Mouse (Mus musculus) cerebral cortex, adult 2 months (tissue): ENCODE data around the gene Ankrd28.

ENCODE experiments used
- WGBS: fragments of 180-500 bp; shearing (Covaris S2); methylation state at CpG from one replicate; pipeline ENCODE4 v1.1.7; 2018; 5-methylcytosine and 5-hydroxymethylcytosine counted together

Gene Ankrd28

GRCm38 (mm10) chr14:31793979-31794775 is 36.3 kb downstream of the Ankrd28 start:
- WGBS, result 40% methylated on average over 4 of the region's 4 CpGs

- 43% methylated on average over 1 of the region's 1 CpGs for WGBS
These were observed 39.7 kb downstream of the Ankrd28 start for GRCm38 (mm10) chr14:31790797-31791196.

GRCm38 (mm10) chr14:31786906-31787305 is 43.5 kb downstream of the Ankrd28 start:
- 49% methylated on average over 2 of the region's 2 CpGs for WGBS

- 93% methylated on average over 5 of the region's 5 CpGs for WGBS
These were observed 45.5 kb downstream of the Ankrd28 start for GRCm38 (mm10) chr14:31784975-31785374.

DNA sequence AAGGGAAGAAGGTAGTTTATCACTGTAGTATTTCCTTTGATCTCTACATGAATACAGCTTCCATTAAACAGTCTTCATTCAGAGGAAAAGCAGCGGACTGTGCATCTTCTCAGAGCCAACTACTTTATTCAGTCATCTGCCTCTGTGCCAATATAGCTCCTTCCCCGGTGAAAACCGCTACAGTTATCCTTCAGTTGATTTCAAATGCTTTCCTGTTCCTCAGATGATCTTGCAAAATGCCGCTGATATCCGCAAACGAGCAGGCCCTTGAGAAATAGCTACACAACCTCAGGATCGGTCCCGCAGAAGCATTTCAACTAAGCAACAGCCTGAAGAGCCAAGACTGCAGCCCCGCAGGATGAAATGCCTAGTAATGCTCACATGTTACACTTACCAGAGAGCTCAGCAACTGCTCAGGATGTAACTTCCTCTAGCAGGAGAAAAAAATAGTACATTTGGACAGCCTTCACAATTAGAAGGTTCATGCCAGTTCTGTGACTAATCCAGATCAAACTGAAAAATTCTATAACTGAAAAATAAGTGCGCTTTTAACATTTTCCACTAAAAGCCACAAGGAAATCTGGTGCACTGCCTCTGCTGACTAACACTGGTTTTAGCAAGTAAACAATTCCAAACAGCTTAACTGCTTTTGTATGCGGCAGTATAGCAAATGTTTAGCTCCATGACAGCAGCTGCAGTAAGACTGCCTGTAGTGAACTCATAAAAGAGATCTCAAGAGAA is 49.0 kb downstream of the Ankrd28 start:
- WGBS, result 1% methylated on average over 11 of the region's 11 CpGs

DNA sequence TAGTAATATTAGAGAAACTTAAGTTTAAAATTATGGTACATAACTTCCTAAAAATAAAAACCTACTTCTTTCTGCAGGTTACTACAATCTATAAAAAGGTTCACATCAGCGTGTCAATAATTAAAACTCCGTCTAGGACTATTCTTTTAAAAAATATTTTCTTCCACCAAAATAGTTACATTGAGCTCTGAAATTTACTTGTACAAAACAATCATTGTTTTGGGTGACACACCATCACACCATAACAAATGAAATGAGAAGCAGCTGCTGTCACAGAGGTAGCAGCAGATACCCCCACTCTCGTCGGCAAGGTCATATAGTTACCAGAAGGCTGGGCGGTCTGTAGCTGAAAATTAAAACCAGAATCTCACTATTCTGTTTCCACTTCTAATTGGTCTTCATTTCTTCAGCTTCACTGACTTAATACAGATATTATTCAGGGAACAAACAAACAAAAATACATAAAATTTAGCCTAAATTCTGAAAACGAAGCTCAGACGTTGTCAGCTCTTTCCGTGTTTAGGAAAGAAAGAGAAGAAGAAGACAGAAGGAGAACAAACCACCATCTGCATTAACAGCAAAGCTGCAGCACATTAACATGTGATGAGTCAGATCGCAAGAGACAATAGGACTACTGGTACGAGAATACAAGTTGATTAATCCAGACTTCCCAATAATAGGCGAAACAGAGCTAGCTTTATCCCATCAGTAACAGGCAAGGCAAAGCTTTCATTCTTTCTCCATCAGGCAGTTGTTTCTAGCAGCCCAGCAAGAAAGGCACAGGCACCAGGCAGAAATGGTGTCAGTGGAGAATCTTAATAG is 49.8 kb downstream of the Ankrd28 start:
- WGBS, result 9% methylated on average over 11 of the region's 11 CpGs

DNA sequence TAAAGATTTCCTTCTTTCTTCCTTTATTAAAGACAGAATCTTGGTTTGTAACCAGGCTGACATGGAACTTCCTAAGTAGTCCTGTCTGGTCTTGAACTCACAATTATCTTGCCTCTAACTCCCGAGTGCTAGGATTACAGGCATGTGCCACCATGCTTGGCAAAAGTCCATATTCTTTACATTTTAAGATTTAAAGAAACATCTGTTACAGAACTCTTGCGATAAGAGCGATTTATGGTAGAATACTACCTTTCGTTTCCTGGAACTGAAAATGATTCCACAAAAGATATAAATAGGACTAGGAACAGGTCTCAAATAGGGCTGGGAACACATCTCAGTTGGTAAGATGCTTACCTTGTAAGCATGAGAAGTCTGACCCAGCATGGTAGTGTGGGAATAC is 56.9 kb downstream of the Ankrd28 start:
- 69% methylated on average over 4 of the region's 4 CpGs for WGBS

DNA sequence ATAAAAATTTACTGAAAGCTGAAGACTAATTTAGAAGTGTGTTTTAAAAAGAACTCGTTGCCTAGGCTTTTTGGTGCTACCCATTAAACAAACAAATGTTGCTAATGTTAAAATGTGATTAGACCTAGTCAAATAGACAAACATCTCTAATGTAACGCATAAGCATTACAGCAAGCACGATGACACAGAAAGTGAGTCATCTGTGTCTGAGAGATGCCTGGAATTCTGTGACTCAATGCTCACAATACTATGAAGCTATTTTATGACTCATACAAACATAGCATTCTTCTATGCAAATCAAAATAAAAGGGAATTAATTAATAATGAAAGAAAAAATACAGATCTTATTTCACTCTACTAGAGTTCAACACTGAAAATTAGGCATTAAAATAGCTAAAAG is 61.9 kb downstream of the Ankrd28 start:
- WGBS, result 21% methylated on average over 3 of the region's 3 CpGs

DNA sequence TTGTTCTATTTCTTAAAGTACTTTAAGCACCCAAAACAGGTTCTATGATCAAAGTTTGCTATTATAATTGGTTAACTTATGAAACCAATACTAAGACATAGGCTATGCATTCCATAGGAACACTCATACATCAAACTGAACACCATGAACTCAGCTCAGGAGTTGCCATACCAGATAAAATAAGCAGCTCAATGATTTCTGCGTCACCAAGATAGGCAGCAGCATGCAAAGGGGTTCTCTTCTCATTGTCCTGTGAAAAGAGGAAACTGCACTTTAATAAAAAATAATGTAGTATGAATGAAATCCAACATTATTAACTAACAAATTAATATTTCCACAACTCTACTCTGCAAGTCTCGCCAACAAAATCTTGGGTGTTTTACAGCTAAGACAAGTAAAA is 66.4 kb downstream of the Ankrd28 start:
- WGBS, result 86% methylated on average over 2 of the region's 2 CpGs

- 93% methylated on average over 7 of the region's 7 CpGs for WGBS
These were observed 68.7 kb downstream of the Ankrd28 start for GRCm38 (mm10) chr14:31761727-31762126.

GRCm38 (mm10) chr14:31759195-31759594 is 71.3 kb downstream of the Ankrd28 start:
- 88% methylated on average over 2 of the region's 2 CpGs for WGBS

- 93% methylated on average over 3 of the region's 3 CpGs for WGBS
These were observed 72.0 kb downstream of the Ankrd28 start for GRCm38 (mm10) chr14:31758410-31758809.

GRCm38 (mm10) chr14:31748239-31748873 is 82.1 kb downstream of the Ankrd28 start:
- WGBS, result 72% methylated on average over 6 of the region's 6 CpGs

DNA sequence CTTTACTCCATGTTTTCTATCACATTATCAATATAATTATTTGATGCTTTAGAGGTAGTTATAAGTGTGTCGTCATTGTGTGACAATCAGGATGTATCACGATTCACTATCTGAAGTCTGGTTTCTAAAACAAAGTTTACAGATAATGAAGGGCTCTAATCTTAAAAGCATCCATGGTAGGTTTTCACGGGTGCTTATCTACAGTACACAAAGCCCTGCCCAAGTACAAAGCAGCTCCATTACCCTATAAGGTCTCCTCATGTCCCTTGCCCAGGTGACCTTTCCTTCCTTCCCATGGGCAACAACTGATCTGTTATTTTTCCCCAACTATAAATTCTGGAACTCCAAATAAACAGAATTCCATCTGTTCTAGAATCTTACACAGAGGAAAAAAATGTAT is 87.9 kb downstream of the Ankrd28 start:
- WGBS, result 82% methylated on average over 3 of the region's 3 CpGs

- 84% methylated on average over 2 of the region's 2 CpGs for WGBS
These were observed 95.6 kb downstream of the Ankrd28 start for GRCm38 (mm10) chr14:31734811-31735210.

DNA sequence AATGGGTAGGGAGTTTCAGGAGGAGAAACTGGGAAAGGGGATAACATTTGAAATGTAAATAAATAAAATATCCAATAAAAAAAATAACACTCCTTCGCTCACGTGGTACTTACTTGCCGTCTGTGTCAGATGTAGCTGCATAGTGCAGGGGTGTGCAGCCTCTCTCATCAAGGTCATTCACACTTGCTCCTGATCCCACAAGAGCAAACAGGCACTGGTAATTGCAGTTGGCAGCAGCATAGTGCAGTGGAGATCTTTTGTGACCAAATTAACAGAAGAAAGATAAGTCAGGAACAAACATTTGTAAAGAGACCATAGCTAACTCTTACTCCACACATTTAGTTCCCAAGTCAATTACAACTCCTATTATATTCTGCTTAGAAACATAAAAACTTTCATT is 102.9 kb downstream of the Ankrd28 start:
- WGBS, result 87% methylated on average over 3 of the region's 3 CpGs

GRCm38 (mm10) chr14:31722746-31723145 is 107.7 kb downstream of the Ankrd28 start:
- 73% methylated on average over 1 of the region's 1 CpGs for WGBS

DNA sequence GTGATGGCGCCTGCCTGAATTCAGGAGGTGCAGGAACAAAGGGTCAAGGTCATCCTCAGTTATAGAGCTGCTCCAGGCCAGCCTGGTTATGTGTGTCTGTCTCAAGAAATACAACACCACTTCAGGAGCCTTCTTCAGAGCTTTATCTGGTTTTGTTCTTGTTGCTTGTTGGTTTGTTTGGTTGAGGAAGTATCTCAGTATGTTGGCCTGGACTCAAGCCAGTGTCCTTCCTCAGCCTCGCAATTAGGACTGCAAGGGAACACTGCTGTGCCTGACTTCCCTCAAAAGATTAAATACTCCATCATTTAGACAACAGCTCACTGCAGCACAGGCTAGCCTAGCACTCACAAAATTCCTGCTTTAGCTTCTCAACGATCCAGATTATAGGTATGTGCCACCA is 109.2 kb downstream of the Ankrd28 start:
- 60% methylated on average over 3 of the region's 3 CpGs for WGBS

- WGBS, result 89% methylated on average over 2 of the region's 2 CpGs
These were observed 112.1 kb downstream of the Ankrd28 start for GRCm38 (mm10) chr14:31718332-31718731.

DNA sequence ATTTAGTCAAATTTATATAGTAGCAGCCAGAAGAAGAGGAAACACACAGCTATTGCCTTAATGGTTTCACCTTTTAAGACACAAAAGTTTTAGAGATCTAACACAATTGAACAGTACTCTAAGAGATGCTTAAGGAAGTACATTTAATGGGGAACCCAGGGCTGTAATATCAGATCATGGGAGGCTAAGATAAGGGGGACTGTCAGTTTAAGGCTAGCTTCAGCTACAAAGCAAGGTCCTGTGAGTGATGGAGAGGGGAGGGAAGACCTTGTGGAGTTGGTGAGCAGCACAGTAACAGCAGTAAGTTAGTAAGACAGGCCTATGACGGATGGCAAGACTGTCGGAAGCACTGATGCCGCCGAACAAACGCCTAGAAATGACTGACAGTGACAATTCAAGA is 113.1 kb downstream of the Ankrd28 start:
- WGBS, result 77% methylated on average over 5 of the region's 5 CpGs

- 84% methylated on average over 1 of the region's 1 CpGs for WGBS
These were observed 121.1 kb downstream of the Ankrd28 start for GRCm38 (mm10) chr14:31709343-31709742.

DNA sequence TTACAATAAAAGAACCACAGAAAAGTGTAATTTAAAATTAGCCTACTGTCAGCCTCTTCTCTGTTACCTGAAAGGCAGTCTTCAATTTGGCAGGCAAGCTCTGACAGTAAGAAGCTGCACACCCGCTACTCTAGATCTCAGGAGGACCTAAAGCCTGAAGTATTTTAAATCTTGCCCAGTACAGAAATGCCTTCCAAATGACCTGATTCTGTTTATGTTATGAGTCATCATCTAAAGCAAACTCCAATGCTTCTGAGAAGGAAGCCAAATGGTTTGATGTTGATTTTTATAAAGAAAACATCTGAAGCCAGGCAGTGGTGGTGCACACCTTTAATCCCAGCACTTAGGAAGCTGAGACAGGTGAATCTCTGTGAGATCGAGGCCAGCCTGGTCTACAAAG is 130.1 kb downstream of the Ankrd28 start:
- WGBS, result 71% methylated on average over 2 of the region's 2 CpGs
